Mouse (Mus musculus) c-Kit-positive CD71-positive TER-119-negative erythroid progenitor cells, embryonic 14.5 days (primary cell): Measurements from ENCODE around the gene Tmem175.
A peak's percentile ranks its signal among the peaks of the same experiment; 100 is the strongest.

Source experiments
- DNase-seq: peaks from one replicate; pipeline ENCODE4 v3.0.0-alpha.2; 2013; ENCODE audit warnings: low read depth

Gene Tmem175

DNA sequence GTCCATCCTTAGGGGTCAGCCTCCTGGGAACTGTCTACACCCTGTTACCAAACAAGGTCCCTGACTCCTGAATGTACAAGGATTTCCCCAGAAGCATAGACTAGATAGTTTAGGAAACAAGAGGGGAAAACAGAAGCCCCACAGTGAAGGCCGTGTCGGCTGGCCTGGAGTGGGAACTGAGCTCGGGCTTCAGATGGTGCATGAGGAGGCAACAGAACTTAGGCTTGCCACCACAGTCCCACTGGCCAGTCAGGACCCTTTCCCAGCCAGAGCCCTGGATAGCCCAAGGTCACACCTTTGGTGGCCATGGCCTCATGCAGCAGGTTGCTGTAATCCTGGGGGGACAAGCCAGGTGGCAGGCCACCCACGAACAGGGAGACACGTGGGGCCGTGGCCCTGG is 23.8 kb downstream of the Tmem175 start:
- DNase-seq: no peak

DNA sequence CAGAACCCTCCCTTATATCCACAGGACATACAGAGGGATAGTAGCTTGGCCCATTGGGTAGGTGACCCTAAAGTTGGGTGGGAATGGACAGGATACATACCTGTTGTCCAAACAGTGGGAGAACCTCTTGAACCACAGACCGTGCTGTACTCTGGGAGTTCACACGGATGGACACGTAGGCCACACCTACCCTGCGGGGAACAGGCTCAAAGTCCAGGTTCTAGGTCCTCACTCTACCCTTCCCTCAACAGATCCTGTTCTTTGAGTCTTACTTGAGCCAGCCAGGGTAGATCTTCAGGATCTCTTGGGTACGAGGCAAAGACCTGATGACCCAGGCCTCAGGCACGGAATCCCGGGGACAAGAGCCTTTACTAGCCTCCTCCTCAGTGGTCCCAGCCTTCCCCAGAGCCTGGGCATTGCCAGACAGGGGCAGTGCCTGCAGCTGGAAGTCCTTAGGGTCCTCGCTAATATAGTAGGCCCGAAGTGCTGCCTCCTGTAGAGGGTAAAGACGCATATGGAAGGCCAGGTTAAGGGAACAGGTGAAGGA is 24.9 kb downstream of the Tmem175 start:
- no peak for DNase-seq

DNA sequence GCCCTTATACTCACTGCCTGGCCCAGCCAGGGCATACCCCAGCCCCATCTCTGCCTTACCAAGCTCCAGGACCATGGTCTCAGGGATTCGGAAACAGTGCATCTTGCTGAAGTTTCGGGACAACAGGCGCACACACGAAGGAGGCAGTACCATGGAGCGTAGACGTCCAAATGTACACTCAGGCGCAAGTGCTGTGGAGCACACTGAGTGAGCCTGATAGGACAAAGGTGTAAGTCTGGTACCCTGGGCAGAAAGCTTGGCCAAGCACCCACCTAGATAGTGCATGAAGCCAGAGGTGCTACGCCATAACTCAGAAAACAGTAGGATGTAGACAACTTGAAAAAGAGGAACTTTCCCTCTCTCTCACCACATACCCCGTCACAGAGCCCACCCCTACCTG is 25.8 kb downstream of the Tmem175 start:
- no peak for DNase-seq

DNA sequence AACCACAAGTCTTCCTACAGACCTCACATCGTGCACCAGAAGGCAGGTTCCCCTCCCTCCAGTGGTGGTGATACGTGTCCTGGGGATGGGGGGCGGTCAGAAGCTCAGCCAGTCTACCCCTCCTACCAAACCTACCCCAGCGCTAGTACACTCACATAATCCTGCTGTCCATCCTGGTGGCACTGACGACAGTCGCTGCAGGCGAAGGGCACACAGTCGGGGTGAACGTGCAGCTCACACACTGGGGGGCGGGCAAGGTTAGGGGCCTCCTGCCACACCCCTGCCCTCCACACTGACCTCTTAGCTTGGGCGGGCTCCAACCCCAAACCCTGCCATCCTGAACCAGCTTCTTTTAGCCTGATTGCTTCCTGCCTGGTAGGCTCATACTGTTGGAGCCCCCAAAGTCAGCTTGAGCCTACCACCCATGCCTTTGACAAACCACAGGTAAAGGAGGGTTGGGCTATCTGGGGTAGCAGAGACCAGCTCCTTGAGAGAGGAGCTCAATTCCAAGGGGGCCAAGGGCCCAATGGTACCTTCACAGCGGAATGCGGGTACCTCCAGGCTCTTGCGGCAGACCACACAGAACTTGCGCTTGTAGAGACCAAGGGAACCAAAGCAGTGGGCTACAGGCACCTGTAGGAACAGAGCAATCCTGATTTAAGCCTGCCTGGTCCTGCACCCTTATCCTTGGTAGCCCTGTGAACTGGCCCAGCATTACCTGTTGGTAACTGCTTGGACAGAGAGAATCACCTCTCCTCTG is 26.5 kb downstream of the Tmem175 start:
- no peak for DNase-seq

DNA sequence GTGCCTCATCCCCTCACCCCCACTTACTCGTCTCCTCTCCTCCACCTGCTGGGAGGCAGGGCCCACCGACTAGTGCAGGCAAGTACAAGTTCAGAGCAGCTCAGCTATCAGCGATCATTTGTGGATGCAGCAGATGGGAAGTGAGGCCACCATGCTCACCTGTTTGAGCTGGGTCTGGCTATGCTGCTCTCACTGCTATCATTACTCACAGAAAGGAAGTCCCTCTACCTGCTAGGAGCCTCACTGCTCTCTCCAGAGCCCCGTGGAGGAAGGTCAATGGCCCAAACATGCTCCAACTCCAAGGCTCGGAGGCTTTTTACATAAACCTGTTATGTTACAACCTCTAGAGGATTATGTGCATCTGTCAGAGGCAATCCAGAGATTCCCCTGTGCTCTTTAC is 27.8 kb downstream of the Tmem175 start:
- DNase-seq: no peak

DNA sequence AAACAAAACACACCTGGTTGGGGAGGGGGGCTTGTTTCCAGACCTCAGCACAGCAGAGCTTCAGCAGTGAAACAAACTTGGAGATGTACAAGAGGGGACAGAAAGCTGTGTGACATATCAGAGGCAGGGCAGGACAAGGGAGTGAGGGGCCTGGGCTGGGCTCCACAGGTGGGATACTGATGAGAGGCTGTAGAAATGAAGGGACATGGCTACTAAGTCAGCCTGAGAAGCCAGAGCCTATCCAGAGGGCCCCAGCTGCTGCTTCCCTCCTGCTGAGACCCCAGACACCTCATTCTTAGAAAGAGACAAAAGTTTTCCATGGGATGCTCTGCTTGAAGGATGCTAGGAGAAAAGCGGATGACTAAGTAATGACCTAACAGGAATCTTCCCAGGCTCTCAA is 29.0 kb downstream of the Tmem175 start:
- no peak for DNase-seq

DNA sequence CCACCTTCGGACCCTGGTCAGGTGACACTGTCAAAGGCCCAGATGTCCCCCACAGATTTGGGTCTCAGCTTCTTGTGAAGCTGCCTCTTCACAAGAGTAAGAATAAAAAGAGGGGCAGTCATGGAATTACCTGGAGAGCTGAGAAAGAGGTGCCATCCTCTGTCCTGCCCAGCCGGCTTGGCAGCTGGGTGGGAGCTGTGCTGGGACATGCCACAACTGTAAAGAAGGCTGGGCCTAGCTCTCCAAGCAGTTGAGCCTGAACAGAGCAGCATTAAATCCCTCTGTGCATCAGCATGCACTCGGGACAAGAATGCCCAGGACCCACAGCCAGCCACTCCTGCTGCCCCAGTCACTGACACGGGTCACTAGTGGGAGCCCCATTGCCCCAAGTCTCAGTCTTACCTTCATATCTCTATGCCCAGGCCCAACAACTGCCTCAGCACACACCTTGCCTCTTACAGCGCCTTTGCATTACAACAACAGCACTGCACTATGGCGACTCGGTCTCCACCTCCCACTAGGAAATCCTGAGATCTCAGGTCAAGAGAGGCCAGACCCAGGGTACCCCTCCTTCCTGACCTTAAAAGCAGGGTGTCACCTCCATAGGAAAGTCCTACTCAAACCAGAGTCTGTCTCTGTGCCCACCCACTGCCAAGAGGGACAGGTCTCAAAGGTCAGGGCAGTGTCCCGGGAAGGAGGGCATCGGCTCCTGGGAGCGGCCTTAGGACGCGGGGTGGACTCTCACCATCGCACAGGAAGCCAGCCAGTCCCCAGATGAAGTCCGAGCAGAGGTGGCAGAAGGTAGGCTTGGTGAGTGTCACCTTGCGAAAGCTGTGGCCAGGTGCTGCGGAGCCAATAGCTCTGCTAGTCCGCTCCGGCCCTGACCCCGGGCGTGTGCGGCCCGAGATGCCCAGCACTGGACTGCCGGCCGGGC is 30.4 kb downstream of the Tmem175 start, which contains the start of gene Idua:
TSS of gene Idua (plus strand) at position 634 of the 934 bp plus-strand sequence.
- DNase-seq: no peak

DNA sequence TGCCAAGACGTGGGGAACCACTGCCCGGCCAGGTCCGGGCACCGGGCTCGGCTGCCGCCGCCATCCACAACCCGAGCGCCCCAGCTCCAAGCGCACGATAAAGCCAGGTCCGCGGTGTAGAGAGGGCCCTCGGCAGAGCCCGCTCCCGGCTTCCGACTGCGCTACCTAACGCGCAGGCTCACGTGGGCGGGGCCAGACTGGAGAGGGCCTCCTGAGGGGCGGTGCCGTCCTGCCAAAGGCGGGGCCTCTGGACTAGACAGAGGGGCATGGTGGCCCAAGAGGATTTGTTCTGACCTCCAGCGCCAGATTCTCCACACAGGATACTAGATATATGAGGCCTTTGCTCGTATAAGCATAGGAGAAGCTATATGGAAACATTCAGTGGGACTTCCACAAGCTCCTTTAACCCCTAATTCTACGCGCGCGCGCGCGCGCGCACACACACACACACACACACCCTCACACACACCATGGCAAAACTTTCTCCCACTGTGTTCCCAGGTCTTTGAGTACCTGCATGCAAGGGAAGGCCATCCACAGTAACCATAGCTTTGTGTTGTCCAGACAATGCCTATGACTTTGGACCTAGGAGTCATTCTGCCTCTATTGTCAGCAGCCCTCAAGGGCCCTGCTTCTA is 31.2 kb downstream of the Tmem175 start:
- DNase-seq: peak; percentile 91

DNA sequence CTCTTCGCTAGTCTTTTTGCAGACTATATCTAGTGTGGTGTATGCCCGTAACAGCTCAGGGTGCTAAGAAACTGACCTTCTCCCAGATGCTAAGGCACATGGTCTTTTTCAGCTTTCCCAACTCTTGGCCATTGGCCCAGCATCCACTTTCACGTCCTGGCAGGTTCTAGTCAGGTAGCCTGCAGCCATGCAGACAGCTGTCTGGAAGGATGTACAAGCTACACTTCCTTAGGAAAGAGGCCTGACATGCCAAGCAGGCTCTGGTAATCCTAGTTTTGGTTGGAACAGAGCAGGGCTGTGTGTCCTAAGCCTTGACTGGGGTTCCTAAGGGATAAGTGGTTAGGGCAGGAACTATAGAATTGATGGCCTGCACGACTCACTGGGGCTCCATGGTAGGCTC is 33.2 kb downstream of the Tmem175 start:
- DNase-seq: no peak

DNA sequence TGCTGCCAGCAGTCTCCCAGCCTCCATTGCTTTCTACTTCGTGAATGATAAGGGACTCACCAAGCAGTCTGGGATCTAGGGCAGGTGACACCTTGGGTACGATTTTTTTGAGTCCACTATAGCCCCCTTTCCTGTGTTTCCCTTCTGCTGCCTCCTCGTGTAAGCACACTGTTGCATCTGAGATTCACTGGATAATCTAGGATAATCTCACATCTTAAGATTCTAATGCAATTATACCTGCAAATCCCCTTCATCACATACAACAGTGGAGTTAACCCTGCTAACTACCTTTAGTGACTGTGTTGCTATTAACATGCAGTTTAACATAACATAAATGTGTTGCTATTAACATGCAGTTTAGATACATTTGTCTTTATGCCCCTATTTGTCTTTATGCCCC is 35.5 kb downstream of the Tmem175 start:
- DNase-seq: no peak

DNA sequence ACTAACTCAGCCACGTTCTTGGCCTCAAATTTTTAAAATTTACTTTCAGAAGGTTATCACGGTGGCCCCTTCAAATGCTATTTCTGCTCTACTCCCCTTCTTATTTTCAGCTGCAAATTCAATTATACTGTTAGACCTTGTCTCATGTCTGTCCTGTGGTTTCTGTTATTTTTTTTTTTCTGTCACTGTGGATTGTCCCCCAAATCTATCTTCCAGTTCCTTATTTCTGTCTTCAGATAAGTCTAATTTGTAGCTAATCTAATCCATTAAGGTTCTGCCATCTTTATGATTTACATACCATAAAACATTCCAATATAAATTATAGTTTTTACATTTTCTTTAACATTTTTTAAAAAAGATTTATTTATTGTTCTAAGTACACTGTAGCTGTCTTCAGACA is 37.8 kb downstream of the Tmem175 start:
- no peak for DNase-seq

DNA sequence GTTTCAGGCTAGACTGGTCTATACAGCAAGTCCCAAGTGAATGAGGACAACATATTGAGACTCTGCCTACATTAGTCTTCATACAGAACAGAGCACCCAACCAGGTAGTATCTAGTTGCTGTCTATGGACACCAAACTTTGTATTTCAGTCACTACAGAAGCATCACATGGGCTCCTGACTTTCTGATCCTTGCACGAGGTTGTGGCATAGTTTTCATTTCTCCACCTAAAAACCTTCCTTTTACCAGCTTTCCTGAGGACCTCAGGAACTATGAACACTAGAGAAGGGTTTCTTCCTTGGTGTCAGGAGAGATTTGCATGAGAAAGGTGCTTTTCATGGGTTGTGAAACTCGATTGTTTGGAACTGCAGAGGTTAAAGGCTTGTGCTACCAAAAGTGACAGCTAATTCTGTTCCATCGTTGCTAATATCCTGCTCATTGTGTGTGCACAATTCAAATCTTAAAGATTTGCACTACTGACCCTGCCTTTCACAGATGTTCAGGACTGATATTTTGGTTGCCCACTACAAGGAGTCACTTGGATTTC is 38.9 kb downstream of the Tmem175 start:
- no peak for DNase-seq

DNA sequence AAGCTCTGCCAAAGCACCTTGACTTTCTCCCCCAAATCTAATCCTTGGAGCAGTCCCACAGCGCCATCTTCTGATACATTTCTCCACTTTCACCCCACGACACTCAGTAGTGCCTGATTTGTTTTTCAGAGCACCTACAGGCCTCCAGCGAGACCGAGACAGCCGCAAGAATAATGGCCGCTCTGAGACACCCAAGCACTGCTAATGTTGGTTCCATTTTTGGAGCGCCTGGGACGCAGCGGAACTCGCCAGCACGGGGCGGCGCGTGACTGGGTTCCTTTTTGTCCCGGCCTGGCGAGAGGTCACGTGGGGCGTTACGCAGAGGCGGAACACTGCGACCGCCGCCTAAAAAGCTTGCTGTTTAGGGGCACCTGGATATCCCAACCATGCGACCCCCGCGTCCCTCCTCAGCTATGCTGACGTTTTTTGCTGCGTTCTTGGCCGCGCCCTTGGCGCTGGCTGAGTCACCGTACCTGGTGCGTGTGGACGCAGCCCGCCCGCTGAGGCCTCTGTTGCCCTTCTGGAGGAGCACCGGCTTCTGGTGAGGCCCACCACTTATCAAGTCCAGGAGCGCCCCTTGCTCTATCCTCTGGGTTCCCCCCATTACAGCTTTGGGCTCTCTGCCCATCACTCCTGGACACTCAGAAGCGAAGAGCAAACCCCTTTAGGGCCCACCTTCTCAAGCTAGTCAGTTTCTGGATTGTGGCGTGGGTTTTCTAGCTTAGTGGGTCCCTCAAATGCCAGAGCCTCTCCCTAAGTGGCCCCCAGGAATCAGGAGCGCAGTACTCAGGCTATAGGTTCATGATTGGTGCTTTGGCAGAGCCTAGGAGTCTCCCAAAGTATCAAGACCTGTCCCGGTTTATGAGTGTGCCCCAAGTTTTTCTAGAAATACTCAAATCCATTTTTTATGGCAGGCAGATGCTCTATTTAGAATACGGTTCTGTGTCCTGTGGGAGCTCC is 39.7 kb downstream of the Tmem175 start, which contains the start of gene Dgkq:
TSS of gene Dgkq (minus strand) at position 696 of the 960 bp plus-strand sequence.
- DNase-seq: peak; percentile 86

DNA sequence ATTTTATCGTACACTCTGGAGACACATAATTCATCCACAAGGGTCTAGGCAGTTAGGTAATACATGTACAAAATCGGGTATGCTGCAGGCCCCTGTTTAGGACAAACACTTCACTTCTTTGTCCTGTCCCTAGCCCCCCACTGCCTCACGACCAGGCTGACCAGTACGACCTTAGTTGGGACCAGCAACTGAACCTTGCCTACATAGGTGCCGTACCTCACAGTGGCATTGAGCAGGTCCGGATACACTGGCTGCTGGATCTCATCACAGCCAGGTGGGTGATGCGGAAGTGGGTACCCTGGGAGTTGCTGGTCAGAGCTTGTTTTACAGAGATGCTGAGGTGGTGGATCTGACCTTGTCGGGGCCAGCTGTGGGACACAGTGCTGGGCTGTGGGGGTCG is 40.4 kb downstream of the Tmem175 start:
- no peak for DNase-seq

DNA sequence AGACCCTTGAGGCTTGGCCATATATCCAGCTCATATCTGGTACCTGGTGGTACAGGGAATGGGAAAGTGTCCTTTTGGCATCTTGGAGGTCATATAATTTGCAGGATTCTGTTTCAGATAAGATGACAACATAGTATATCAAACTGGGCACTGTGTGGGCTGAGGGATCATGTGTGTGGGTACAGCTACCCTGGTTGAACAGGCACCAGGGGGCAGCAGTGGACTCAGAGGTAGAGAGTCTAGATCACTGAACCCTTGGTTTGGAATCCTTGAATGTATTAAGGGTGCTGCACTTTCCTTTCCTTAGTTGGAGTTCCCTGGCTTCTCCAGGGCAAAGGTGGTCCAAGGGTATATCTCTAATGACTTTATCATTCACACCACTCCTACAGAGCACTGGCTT is 41.2 kb downstream of the Tmem175 start:
- peak; percentile 82 for DNase-seq

DNA sequence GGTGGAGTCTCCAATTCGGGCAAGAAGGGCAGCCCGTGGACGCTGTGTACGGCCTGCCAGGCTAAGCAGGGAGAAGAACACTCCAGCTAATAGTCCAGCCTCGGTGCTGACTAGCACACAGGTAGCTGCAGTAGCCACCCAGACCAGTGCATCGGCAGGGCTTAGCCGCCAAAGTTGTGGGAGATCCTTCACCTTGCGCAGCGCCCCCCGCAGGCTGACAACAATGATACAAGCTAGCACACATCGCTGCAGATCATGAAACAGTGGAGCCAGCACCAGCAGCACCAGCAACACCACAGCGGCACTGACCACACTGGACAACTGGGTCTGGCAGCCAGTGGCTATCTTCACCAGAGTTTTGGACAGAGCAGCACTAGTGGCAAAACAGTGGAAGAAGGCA is 42.2 kb downstream of the Tmem175 start:
- DNase-seq: no peak

DNA sequence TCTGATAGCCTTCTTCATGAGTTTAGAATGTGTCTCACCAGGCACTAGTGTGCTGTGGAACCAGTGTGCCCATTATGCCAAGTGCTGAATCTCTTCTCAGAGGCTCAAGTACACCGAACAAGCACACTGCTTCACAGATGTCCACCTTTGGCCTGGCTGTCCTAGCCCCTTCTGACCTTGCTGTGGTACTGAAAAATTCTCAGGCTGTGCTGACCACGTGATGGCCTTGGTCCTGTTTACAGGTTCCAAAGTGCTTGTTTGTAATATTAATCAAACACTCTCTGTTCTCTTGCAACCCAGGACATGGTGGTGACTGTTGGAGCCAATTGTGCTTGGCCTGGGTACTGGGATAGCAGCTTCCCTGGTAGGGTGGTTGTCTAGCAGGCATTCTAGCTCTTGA is 45.1 kb downstream of the Tmem175 start:
- DNase-seq: no peak

DNA sequence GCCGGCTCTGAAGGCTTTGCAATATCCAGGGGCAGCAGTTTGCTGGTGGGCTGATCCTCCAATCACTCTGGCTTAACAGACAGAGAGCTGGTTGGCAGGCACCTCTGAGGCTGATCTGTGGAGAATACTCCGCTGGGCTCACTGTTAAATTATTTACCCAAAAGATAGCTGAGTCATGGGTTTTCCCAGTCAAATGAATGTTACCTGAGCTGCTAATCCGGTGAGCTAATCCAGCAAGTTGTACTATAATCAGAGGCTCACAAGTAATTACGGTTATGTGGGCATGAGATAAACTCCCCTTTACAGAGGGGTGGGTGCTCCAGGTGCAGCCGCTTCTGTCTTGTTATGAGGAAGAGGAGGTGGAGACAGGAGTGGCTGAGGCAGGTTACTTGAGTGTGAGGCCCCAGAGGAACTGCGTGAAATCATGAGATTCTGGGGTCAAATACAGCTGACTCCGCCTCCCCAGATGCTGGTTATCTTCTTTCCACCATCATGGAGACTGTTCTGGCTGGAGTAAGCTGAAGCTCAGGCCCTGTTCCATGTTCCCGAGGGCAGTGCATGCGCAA is 45.8 kb downstream of the Tmem175 start, which contains the start of gene Slc26a1:
TSS of gene Slc26a1 (minus strand) at position 319 of the 566 bp plus-strand sequence.
- peak; percentile 77 for DNase-seq

DNA sequence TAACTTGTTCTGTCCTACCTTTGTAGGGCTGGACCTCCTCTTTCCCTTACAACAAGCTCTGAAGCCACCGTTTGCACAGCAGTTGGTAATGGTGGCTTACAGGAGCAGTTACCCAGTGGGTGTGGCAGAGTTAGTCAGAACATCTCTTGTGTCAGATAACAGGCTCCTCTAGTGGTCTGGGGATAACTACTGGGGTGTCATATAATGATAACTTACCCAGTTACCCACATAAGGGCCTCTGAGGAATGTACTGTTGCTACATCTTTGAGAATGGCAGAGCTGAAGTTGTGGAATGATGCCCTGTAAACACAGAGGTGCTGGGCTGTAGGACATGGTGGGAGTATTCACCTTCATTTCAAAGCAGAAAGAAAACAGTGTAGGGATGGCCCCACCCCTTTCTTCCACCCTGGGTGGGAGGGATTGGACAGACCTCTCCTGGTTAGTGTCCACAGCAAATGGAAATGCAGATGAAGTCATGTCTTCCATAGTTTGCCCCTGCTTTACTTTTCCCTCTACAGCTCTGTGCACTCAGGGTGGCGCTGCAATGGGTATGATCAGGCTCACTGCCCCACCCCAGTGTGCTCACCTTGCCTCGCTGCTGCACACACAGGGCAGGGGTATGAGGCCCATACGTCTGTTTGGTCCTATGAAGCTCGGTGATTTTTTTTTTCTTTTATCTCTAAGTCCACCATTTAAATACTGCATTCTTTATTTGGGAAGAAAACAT is 47.4 kb downstream of the Tmem175 start:
- DNase-seq: peak; percentile 71
